Mouse (Mus musculus): Measurements from ENCODE around the gene Pak6. TPM values are rescaled to one million over a fixed set of nuclear protein-coding genes. Genes with fewer than 3 reads are reported as not detected.
A peak's percentile ranks its signal among the peaks of the same experiment; 100 is the strongest.

Gene Pak6
- polyA plus RNA-seq, 1 experiment: not detected

DNA sequence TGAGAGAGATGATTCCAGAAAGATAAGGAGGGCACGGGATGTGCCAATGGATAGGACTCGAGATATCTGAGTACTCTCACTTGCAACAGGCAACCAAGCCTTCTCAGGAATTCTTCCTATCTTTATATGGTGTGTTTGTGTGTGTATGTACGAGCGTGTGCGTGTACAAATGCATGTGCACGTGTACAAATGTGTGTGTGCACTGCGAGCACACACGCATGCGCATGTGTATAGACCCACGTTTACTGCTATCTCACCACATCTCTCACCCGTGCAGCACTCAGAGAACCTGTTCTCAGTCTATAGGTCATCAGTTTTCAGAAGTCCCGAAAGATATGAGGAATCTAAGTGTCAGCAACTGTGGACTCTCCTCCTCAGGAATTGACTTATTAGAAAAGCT lies 3.6 kb upstream of the Pak6 start:
- H3K27ac ChIP-seq (ENCODE audit: control insufficient read depth, insufficient read depth, low read depth, low read length, poor library complexity): peak overlapping the region; percentile 60; the same call in 1 of the 2 replicates
- H3K4me3 ChIP-seq (replicated peaks; ENCODE audit: control insufficient read depth, low read depth, low read length): no peak overlapping the region
- H3K4me1 ChIP-seq (ENCODE audit: control insufficient read depth, insufficient read depth, low read length): peaks cover 2% of the 10 kb centered on the region
- no peak for TF ChIP-seq POLR2A (IDR thresholded peaks at IDR 0.05; ENCODE audit: borderline replicate concordance, control insufficient read depth, low read depth, low read length)
- WGBS: 61% methylated on average over 12 of the region's 12 CpGs

GRCm38 (mm10) chr2:118659998-118660452 lies 3.1 kb upstream of the Pak6 start:
- H3K4me3 ChIP-seq (replicated peaks; ENCODE audit: control insufficient read depth, low read depth, low read length): peak overlapping the region; percentile 65
- H3K27ac ChIP-seq (ENCODE audit: control insufficient read depth, insufficient read depth, low read depth, low read length, poor library complexity): peak overlapping the region; percentile 59
- WGBS: 1% methylated on average over 4 of the region's 4 CpGs
- no peak for TF ChIP-seq POLR2A (IDR thresholded peaks at IDR 0.05; ENCODE audit: borderline replicate concordance, control insufficient read depth, low read depth, low read length)
- no peak for TF ChIP-seq CTCF (IDR thresholded peaks at IDR 0.05; ENCODE audit: control insufficient read depth, insufficient read depth, low read length)
- peaks cover 2% of the 10 kb centered on the region for H3K4me1 ChIP-seq (ENCODE audit: control insufficient read depth, insufficient read depth, low read length)

- peaks cover 2% of the 10 kb centered on the region for H3K4me1 ChIP-seq (ENCODE audit: control insufficient read depth, insufficient read depth, low read length)
- TF ChIP-seq POLR2A (IDR thresholded peaks at IDR 0.05; ENCODE audit: borderline replicate concordance, control insufficient read depth, low read depth, low read length) (no peak), CTCF (IDR thresholded peaks at IDR 0.05; ENCODE audit: control insufficient read depth, insufficient read depth, low read length) (no peak)
- no peak overlapping the region for H3K4me3 ChIP-seq (replicated peaks; ENCODE audit: control insufficient read depth, low read depth, low read length)
- no peak overlapping the region for H3K27ac ChIP-seq (ENCODE audit: control insufficient read depth, insufficient read depth, low read depth, low read length, poor library complexity)
- 69% methylated on average over 9 of the region's 9 CpGs for WGBS
These were observed 1.2 kb upstream of the Pak6 start for GRCm38 (mm10) chr2:118661891-118662290.

GRCm38 (mm10) chr2:118663804-118664766 lies 982 bp downstream of the Pak6 start:
- peaks cover 2% of the 10 kb centered on the region for H3K4me1 ChIP-seq (ENCODE audit: control insufficient read depth, insufficient read depth, low read length)
- H3K4me3 ChIP-seq (replicated peaks; ENCODE audit: control insufficient read depth, low read depth, low read length): no peak overlapping the region
- TF ChIP-seq CTCF (IDR thresholded peaks at IDR 0.05; ENCODE audit: control insufficient read depth, insufficient read depth, low read length) (no peak), POLR2A (IDR thresholded peaks at IDR 0.05; ENCODE audit: borderline replicate concordance, control insufficient read depth, low read depth, low read length) (no peak)
- WGBS: 75% methylated on average over 19 of the region's 19 CpGs
- no peak overlapping the region for H3K27ac ChIP-seq (ENCODE audit: control insufficient read depth, insufficient read depth, low read depth, low read length, poor library complexity)

- Histone ChIP-seq H3K4me1 (ENCODE audit: control insufficient read depth, insufficient read depth, low read length) (no peaks in the 10 kb centered on the region; the same call in 1 of the 2 replicates), H3K27ac (ENCODE audit: control insufficient read depth, insufficient read depth, low read depth, low read length, poor library complexity) (no peak overlapping the region), H3K4me3 (replicated peaks; ENCODE audit: control insufficient read depth, low read depth, low read length) (no peak overlapping the region)
- TF ChIP-seq CTCF (IDR thresholded peaks at IDR 0.05; ENCODE audit: control insufficient read depth, insufficient read depth, low read length) (no peak), POLR2A (IDR thresholded peaks at IDR 0.05; ENCODE audit: borderline replicate concordance, control insufficient read depth, low read depth, low read length) (no peak)
- WGBS: 67% methylated on average over 3 of the region's 3 CpGs
These were observed 1.9 kb downstream of the Pak6 start for GRCm38 (mm10) chr2:118664975-118665516.

DNA sequence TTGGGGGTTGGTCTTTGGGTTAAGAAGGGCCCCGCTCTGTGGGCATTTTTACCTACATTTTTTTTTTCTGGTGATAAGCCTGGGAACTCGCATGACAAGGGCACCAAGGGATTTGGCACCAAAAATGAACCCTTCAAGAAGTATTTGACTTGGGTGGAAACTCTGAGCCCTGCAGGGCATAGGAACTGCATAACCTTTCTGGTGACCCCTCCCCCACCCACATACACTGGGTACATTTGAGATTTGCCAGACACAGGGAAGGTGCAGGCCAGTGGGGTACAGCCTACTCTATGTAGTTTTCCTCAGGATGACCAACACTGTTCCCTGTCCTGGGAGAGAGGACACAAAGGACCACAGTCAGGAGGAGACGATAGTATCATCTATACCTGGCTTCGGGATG lies 2.5 kb downstream of the Pak6 start:
- no peaks in the 10 kb centered on the region; the same call in 1 of the 2 replicates for H3K4me1 ChIP-seq (ENCODE audit: control insufficient read depth, insufficient read depth, low read length)
- TF ChIP-seq CTCF (IDR thresholded peaks at IDR 0.05; ENCODE audit: control insufficient read depth, insufficient read depth, low read length): no peak
- no peak for TF ChIP-seq POLR2A (IDR thresholded peaks at IDR 0.05; ENCODE audit: borderline replicate concordance, control insufficient read depth, low read depth, low read length)
- 82% methylated on average over 4 of the region's 4 CpGs for WGBS
- no peak overlapping the region for H3K4me3 ChIP-seq (replicated peaks; ENCODE audit: control insufficient read depth, low read depth, low read length)
- no peak overlapping the region for H3K27ac ChIP-seq (ENCODE audit: control insufficient read depth, insufficient read depth, low read depth, low read length, poor library complexity)

DNA sequence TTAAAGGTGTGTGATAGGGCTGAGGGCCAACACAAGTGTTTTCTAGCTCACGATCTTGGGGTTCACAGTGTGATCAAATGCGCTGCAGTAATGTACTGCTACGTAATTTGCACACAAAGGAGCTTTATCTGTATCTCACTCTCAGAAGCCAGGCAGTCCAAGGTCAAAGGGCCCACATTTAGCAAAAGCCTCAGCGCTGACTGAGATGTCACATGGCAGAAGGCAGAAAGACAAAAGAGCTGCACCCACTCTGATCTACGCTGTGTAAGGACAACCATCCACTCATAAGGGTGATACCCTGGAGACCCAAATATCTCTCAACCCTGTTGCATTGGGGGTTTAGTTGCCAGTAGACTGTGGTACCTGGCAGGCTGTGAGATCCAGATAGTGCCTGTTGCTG lies 4.1 kb downstream of the Pak6 start:
- no peak overlapping the region for H3K4me3 ChIP-seq (replicated peaks; ENCODE audit: control insufficient read depth, low read depth, low read length)
- H3K27ac ChIP-seq (ENCODE audit: control insufficient read depth, insufficient read depth, low read depth, low read length, poor library complexity): no peak overlapping the region
- H3K4me1 ChIP-seq (ENCODE audit: control insufficient read depth, insufficient read depth, low read length): no peaks in the 10 kb centered on the region; the same call in 1 of the 2 replicates
- no peak for TF ChIP-seq POLR2A (IDR thresholded peaks at IDR 0.05; ENCODE audit: borderline replicate concordance, control insufficient read depth, low read depth, low read length)
- TF ChIP-seq CTCF (IDR thresholded peaks at IDR 0.05; ENCODE audit: control insufficient read depth, insufficient read depth, low read length): no peak
- 89% methylated on average over 5 of the region's 5 CpGs for WGBS

GRCm38 (mm10) chr2:118669245-118669644 lies 6.1 kb downstream of the Pak6 start:
- H3K27ac ChIP-seq (ENCODE audit: control insufficient read depth, insufficient read depth, low read depth, low read length, poor library complexity): no peak overlapping the region
- TF ChIP-seq CTCF (IDR thresholded peaks at IDR 0.05; ENCODE audit: control insufficient read depth, insufficient read depth, low read length): no peak
- no peak for TF ChIP-seq POLR2A (IDR thresholded peaks at IDR 0.05; ENCODE audit: borderline replicate concordance, control insufficient read depth, low read depth, low read length)
- H3K4me1 ChIP-seq (ENCODE audit: control insufficient read depth, insufficient read depth, low read length): no peaks in the 10 kb centered on the region
- WGBS: 84% methylated on average over 6 of the region's 6 CpGs
- no peak overlapping the region for H3K4me3 ChIP-seq (replicated peaks; ENCODE audit: control insufficient read depth, low read depth, low read length)
